Mouse (Mus musculus) megakaryocyte-erythroid progenitor cell, adult 5-6 weeks (primary cell): ENCODE results near the gene Zbp1. TPM values are rescaled to one million over a fixed set of nuclear protein-coding genes. Genes with fewer than 3 reads are reported as not detected.
A peak's percentile ranks its signal among the peaks of the same experiment; 100 is the strongest.

Experiments
- ATAC-seq: replicated peaks from 2 replicates; pipeline ENCODE4 v1.8.0; 2016; ENCODE audit warnings: mild to moderate bottlenecking, inconsistent platforms; ENCODE audit not compliant: severe bottlenecking, poor library complexity, low FRiP score, low TSS enrichment
- total RNA-seq, 2 experiments: library from RNA; stranded (forward) in 1 of 2; stranded (reverse) in 1 of 2; fragments of 200-1000, 215-1000 nt in 1 of 2; fragments of >200 nt in 1 of 2; fragmentation: Nextera tagmentation in 1 of 2; gene quantifications; 2 replicates each; pipeline ENCODE4 v1.2.3; 2014 to 2017

Gene Zbp1
- total RNA-seq, 2 experiments from 2014 or later, result 2.5 TPM; not detected in 1

DNA sequence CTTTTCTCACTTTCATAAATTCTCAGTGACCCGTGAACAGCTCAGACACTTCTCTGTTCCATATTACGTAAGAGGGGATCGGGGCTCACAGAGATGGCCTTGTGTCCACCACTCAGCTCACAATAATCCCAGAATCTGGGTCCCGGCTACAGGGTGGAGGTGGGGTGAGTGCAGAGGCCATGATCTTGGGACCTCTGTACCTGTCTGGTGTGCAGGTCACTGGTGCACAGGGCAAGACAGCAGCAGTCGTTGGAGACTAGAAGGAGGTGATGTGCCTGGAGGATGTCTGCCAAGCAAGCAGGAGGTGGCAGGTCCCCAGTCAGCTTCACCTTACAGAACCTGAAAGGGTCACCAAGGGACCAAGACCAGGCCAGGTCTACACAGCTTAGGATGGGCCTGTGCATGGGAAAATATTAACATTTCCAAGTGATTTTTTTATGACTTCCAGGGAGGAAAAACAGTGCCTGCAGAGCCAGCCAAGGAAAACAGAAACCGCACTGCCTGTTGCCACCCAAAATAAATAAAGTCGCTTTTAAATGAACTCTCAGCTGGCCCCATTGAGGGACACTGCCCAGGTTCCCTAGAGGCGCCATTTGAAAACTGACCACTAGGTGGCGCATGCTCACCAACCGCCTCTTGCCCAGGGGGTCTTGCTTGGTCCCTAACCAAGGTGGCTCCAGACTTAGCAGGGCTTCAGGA is 682 bp upstream of the Zbp1 start:
- 0 out of 2 replicates have a peak, but pooled peaks have one; percentile 62 for ATAC-seq

- no peak for ATAC-seq
These were observed 912 bp downstream of the Zbp1 start for GRCm38 (mm10) chr2:173217763-173218258.

DNA sequence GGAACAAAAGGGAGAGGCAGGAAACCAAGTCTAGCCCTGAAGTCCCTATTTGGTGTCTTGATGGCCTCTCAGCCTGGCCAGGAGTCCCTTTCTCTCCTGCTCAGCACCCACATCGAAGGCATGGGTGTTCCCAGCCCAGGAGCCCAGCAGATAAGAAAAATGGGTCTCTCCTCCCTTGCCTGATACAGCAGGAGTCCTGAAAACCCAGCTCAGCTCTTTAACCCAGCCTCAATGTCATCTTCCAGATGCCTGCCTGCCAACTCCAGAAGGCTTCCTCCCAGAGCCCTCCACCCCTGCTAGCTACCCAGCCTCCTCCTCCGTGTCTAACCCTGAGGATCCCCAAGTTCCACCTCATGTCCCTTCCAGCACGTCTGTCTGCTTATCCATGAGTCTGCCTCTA is 1.5 kb downstream of the Zbp1 start:
- ATAC-seq, result 0 out of 2 replicates have a peak, but pooled peaks have one; percentile 45

DNA sequence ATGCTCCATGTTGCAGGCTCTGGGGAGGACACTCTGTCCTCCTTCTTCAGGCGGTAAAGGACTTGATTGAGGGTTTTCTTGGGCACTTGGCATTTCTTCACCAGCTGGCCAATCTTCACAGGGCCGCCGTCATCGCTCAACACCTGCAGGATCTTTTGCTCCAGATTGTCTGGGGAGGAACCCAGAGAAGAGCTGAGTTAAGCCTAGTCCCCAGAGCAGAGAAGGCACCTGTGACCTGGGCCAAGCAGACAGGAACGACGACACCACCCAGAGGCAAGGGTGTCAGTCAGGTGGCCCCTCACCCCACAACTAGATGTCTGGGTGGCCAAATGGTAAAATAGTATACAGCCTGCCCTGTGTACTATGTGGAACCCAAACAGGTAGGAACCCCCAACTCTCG is 1.9 kb downstream of the Zbp1 start:
- no peak for ATAC-seq

- ATAC-seq, result no peak
These were observed 6.5 kb downstream of the Zbp1 start for GRCm38 (mm10) chr2:173212227-173212626.

DNA sequence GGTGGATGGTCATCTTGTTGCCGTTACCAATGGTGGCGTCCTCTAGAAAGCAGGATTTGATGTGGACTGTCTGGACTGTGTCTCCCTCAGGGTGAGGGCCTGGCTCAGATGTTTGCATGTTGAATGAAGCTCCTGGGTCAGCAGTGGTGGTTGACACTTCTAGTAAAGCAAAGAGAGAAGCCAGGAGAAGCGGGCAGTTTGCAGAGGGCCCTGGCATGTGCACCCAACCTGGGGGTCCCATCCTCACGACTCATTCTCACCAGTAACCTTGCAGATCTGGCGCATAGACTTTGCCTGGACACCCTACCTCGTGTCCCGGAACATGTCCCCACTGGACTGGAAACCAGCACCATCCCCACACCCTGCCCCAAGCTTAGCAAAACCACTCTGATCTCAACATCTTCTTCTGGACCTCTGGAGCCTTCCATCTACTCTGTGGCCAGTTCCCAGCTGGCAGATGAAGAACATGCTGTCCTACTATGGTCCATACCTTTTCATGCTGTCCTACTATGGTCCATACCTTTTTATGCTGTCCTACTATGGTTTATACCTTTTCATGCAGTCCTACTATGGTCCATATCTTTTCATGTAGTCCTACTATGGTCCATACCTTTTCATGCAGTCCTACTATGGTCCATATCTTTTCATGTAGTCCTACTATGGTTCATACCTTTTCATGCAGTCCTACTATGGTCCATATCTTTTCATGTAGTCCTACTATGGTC is 9.5 kb downstream of the Zbp1 start:
- ATAC-seq, result 0 out of 2 replicates have a peak, but pooled peaks have one; percentile 16

DNA sequence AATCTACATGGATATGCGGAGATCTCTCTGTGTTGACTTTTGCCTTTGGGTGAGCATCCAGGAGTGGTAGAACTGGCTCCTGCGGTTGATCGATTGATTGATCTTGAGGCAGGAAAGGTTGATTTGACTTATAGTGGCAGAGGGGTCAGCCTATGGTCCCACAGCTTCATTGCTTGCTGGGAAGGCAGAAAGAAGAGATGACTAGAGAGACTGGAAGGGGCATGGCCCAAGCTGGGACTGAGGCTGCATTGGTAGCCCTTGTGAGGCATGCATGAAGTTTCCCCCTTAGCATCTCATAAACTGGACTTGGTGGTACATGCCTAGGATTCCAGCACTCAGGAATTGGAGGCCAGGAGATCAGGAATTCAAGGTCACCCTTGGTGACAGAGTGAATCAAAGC is 11.7 kb downstream of the Zbp1 start:
- no peak for ATAC-seq

DNA sequence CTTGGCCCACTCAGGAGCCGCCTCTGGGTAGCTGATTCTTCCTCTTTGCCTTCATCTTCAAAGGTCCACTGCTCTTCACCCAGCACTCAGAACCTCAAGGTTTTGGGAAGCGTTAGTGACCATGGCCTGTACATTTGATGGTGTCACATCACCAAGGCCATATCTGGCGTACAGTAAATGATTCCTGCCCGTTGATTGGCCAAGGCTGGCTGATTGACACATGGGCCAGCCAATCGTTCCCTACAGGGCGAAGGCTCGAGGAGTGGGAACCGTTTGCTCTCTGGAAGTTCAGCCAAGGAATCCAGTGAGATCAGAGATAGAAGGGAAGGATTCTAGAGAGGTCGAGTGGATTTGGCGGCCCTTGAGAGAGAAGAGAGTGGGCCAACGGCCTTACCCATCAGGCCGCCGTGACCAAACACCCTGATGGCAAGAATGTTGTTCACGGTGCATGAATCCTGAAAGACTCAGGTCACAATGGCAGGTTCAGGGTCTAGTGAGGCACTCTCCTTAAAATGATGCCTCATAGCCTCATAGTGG is 13.1 kb downstream of the Zbp1 start:
- no peak for ATAC-seq

DNA sequence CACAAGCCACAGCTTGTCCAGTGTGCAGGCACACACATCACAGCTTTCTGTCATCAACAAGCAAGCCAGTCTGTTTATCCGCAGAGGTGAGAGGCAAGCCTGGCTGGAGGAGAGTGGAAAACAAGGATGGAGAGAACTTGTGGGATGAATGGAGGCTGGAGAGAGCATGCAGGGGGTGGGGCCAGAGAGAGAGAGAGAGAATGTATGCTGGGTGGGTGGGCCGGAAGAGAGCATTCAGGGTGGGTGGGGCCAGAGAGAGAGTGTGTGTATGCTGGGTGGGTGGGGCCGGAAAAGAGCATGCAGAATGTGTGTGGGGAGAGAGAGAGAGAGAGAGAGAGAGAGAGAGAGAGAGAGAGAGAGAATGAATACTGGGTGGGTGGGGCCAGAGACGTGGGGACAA is 14.1 kb downstream of the Zbp1 start:
- no peak for ATAC-seq

DNA sequence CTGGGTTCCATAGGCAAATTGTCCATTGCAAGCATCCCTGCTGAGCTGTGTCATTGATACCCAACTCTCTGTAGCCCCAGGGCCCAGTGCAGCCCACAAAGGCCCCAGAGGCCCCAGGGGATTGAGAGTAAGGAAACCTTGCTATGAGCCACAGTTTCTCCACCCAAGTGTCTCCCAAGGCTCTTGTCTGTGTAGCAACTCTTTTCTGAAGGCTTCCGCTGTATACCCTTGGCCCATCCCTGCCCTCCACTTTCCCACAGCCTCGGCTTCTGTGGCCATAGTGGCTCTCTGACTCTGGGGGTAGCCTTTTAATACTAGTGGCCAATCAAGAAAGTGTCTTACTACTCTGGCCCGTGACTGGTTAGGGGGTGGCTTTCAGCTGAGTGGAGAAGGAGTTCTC is 15.0 kb downstream of the Zbp1 start:
- ATAC-seq, result no peak

- ATAC-seq, result no peak
These were observed 15.6 kb downstream of the Zbp1 start for GRCm38 (mm10) chr2:173202924-173203689.

GRCm38 (mm10) chr2:173194796-173195195 is 23.9 kb downstream of the Zbp1 start:
- ATAC-seq, result no peak

GRCm38 (mm10) chr2:173187182-173187855 is 31.4 kb downstream of the Zbp1 start:
- ATAC-seq, result peak; percentile 86

GRCm38 (mm10) chr2:173186047-173186943 is 32.4 kb downstream of the Zbp1 start:
- peak; percentile 57 for ATAC-seq

- ATAC-seq, result no peak
These were observed 33.4 kb downstream of the Zbp1 start for GRCm38 (mm10) chr2:173185282-173185681.

- no peak for ATAC-seq
These were observed 34.1 kb downstream of the Zbp1 start for GRCm38 (mm10) chr2:173184475-173185080.

DNA sequence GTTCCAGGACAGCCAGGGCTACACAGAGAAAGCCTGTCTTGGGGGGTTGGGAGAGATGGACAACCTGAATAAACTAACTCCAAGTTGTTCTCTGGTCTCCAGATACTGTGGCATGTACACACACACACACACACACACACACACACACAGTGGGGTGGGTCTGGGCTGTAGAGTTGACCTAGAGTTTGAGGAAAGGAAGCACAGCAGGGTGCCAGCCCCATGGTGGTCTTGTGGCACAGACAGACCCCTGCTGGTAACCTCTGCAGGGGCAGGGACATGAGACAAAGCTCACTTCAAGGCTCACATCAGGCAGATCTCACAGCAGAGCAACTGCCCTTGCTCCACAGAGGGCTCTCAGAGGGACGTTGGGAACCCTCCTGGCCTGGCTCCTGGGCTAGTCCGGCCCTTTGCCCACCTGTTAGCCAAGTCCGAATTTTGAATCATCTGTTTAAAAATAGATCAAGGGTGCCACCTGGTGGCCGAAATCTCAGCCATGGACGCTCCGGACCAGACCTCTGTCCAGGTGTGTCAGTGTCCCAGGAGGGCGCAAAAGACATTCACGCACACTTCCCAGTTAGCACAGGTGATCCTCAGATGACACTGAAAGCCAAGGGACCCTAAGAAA is 34.8 kb downstream of the Zbp1 start:
- ATAC-seq, result no peak
